Mouse (Mus musculus): Measurements from ENCODE around the gene Phldb2.

GRCm38 (mm10) chr16:45939436-45939835 lies 14.0 kb downstream of the Phldb2 start:
- TF ChIP-seq CTCF (IDR thresholded peaks at IDR 0.05; ENCODE audit: borderline replicate concordance, extremely low read depth, insufficient read depth, insufficient read length) (peak; percentile 18; the same call in 1 of the 2 replicates), POLR2A (IDR thresholded peaks at IDR 0.05; ENCODE audit: borderline replicate concordance, extremely low read depth, insufficient read depth, insufficient read length, poor library complexity, severe bottlenecking) (no peak)
